Mouse (Mus musculus) R1 (cell line): ENCODE measurements at regions not wholly inside any gene's neighbourhood (a gene's known extent, or its start where the extent isn't known, plus 50 kb on each side); places are given as distances from the start of the nearest gene placed in this dataset.
"Not testable (repeated sequence)": the region's sequence is repeated elsewhere in the genome, so short reads cannot be mapped to it uniquely, and the experiment has no call there.

Experiments
- DNase-seq: peaks from one replicate; pipeline ENCODE4 v3.0.0-alpha.2; 2018; ENCODE audit warnings: low read depth, low spot score

DNA sequence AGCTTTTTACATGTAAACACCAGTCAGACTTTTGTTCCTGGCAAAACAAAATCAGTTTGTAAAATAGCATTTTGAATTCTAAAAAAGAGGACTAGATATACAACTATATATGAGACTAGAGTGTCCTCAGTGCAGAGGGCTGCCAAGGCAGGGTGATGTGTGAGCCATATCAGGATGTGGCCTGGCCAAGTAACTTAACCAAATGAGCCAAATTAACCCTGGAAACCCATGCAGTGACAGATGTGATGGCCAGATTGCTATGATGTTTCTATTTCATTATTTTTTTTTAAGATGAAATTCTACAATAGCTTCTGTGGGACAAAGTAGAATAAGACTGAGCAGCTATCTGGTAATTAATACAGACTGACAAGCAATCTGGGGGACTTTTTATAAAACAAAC is 181.8 kb downstream of the Nova1 start:
- no peak for DNase-seq

DNA sequence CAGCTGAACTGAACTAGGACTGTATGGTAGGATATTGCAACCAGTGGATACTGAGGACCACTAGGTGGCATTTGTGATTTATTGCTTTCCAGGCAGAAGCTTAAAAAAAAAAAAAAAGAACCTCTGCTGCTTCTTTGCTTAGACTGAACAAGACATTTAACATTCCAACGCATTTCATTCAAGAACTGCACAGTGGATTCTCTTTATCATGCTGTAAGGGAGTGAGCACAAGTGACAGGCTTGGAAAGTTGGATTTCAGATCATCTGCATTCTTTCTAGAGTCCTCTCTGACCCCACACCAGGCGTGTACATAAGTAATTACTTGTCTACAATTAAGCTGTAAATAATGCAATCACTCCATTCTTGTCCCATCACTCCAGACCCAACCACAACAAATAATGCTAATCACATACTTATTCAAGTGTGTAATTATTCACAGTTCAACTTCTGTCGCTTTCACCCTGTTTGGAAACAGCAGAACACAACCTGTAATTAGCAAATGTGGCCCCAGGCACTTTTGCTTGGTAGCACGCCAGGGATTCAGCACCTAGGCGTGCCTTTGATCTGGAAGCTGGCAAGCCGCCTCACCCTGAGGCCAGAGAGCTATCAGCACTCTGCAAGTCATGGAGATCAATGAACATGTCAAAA is 183.5 kb downstream of the Nova1 start:
- DNase-seq, result peak; percentile 27

DNA sequence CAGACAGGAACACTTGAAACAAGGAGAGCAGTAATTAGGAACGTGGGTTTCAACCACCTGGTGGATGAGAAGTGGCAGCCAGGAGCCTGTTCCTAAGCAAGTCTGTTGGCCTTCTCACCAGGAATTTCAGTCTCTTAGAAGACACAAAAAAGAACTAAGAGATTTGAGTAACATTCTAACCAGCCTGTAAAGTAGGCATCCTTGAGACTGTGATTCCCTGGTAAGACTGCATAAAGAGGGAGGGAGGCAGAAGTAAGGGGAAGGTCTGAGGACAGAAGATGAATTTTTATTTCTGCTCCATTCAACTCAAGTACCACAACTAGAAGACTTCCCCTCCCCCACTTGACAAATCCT is 184.0 kb downstream of the Nova1 start:
- no peak for DNase-seq

DNA sequence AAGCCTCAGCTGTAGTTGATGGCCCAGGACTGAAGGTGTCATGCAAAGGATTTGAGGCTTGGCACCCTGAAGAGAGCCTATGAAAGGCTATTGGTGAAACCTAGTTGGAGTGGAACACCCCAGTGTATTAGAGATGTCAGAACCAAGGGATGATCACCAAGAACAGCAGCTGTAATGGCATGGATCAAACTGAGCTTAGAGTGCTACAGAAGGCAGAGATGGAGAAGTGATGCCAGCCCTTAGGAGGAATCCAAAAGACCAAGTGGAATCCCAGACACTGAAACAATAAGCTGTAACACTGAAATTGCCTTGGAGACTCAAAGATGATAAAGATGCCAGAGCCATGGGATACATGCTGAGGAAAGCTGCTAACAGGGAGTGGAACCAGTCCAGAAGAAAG is 186.3 kb downstream of the Nova1 start:
- not testable (repeated sequence) for DNase-seq

DNA sequence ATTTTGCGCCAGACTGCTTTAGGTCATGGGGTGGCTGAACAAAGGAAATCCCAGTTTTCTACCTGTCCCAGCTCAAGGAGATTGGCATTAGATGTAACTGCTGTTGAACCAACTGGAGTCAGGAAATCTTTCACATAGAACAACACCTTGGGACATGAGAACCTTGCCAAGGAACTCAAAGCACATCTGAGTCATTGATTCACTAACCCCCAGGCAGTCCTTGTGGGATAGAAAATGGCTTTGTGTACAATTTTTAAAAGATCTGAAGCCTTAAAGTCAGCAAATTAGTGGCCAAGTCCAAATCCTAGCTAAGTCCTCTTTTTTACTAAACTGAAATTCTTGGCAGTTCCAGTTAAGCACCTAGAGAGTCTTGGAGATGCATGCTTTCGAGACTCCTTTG is 191.4 kb downstream of the Nova1 start:
- no peak for DNase-seq

DNA sequence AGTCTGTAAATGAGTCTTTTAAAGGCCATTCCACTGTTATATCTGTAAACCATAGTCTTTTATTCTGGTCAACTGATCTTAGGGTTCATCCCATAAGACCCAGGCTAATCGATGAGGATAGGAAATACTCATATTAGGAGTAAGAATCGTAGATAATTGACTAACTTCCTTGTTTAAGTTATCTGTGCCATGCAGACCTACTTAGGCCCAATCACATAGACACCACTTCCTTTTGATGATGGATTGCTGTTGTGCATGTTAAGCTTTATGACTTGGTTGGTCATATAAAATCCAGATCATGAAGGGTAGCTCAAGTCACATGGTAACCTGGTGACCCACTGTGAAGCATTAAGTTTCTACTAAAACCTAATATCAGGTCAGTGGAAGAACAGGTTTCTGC is 207.3 kb downstream of the Nova1 start:
- no peak for DNase-seq

DNA sequence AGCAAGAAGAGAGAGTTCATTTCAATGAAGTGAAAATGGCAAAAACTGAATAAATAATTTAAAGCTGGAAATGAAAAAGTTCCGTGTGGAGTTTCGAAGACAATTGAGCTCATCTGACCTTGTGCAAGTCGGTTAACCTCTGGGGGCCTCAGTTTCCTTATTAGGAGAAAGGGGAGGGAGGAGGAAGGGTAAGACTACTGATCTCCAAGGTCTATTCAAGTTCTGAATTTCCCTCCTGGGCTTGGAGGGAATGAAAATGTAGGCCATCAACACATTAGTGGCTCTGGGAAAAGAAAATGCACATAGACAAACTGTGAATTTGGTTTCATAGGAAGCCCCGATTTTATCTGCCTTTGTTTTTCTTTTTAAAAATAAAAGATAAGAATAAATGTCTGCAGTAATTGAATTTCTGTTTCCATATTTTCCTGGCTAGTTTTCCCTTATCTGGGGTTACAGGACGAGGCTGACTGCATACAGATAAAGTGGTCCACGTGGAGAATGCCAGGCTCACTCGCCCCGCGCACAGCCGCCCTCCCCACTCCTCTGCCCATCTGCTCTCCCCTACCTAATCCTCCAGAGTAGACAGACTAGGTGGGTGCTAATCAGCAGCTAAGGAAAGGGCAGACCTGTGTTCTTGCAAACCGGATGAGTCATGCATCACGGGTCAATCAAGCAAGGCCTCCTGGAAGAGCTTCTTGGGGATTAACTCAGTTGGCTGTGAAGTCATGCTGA is 209.0 kb downstream of the Nova1 start:
- DNase-seq, result no peak

DNA sequence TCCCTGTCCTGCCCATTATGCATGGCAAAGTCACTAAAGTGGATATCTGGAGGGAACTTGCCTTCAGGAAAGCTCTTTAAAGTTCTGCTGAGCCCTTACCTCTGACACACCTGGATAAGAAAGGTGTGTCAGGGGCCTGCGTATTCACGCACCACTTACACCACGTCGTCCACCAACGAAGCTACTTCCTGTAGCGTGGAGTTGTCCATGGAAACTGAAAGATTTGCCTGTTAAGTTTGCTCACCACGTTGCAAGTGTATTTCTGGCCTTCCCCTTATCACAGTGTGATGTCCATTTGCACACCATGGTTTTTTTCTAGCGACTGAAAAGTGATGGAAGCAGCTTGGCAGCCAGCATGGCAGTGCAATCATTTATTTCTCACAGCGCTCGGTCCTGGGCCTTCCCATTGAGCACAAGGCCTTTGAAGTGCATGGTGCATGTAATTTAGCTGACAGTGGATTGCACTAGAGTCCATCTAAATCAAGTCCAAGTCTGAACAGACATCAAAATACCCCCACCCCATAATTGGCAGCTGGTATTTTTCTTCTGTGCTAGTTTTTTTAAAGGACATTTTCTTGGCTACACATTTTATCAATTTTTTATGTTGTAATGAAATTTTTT is 210.3 kb downstream of the Nova1 start:
- DNase-seq, result no peak

DNA sequence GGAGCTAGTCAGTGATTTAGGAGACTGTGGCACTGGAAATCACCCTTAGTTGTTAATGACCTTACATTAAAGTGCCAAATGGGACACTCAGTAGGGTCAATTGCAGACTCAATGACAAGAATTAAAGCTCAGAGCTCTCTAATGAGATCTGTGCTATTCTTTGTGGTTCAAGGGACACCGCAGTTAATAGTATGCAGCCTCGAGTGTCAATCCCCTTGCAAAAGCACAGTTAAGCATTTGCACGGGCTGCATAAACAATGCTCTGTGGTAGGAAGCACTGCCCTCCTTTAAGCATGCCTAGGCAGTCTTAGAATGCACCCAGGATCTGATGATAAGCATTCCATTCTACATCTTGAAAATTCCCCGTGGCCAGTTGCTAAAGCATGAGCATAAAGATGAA is 221.5 kb downstream of the Nova1 start:
- DNase-seq, result no peak

DNA sequence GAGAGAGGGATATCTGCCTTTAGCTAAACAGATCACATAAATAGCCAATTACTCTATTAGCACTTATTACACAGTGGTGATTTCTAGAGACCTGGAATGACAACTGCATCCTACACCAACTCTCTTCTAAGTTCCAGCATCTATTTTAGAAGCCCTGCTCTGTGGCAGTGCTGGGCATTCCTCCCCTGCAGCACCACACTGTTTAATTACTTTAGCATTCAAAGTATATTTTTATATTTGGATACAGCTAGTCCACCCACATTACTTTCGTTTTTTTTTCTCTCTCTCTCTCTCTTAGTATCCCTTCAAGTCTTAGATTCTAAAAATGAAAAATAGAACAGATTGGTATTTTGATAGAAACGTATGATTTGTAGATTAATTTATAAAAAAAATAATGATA is 250.1 kb downstream of the Nova1 start:
- DNase-seq, result no peak

DNA sequence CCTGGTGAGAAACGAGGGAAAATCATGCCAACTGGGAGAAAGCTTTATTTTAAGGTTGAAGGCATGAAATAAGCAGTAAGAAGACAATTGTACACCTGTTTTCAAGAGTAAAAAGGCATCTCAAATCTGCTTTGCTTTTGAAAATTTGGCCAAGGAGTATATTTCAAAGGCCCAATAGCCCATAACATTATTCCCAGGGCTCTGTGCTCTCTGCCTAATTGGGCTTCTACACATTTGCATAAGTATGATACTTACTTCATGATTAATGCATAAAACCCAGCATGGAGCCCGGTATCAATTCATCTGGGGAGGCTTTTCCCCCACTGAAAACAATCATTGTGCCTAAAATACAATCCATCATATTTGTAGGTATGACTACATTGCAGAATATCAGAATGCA is 252.4 kb downstream of the Nova1 start:
- no peak for DNase-seq

DNA sequence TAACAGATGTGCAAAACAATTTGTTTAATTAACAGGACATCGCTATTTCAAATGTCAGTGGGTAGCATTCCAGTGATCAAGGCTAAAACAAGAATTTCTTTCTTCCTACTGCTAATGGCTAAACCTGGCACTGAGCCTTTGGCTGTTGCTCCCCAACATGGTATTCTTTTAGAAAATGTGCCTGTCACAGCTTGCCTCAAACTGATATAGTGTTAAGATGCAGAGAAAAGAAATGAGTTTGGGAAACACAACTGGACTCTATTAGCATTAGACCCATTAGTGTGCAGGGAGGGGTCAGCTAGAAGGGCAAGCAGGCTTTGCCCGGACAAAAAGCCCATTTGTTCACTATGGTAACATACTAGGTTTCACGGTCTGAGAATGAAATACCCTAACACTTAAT is 297.8 kb downstream of the Nova1 start:
- no peak for DNase-seq

DNA sequence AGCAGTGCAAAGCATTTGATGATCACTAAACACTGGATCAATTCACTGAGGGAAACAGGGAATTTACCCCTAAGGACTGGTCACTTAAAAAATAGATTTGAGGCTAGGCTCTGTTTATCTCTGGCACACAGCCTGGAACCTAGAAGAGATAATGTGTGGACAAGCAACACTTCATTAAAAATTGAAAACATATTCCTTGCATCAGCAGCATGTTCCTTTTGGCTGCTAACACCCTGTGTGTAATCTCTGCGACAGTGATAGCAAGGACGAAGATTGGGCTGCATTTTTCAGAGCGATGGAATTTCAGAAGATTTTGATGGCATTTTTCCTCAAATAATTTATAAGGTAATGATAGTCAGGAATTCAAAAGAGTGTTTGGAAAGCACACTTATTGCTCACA is 310.9 kb downstream of the Nova1 start:
- no peak for DNase-seq

DNA sequence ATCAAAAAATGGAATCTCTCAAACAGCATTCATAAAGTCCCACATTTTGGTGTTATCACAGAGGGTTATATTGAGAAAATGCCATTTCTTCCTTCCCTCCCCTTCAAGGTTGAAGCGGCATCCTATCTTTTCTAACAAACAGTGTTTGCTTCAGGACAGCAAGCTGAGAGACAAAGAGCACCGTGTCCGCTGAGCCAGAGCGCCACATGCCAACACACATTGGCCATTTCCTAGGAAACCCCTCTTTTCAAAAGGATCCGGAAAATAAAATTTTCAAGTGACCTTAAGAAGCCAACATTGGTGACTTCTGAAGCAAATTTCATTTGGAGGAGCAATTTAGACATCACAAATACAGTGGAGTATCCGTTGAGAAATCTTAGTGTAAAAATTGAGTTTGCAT is 326.3 kb downstream of the Nova1 start:
- DNase-seq, result no peak

DNA sequence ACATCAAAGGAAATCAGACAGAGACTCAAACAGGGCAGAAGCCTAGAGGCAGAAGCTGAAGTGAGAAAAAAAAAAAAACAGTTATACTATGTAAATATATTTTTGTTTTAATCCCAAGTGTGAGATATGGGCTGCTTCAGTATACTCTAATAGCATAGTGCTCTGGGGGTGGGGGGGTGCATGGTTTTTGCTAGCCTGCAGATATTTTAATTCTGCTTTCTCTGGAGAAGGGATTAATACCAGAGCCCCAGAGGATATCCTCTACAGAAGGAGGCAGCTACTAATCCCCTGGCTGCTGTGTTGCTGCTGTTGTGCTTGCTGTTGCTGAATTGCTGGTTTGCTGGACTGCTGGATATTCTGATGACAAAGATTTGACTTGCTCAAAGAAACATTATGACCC is 367.8 kb downstream of the Nova1 start:
- DNase-seq, result no peak

DNA sequence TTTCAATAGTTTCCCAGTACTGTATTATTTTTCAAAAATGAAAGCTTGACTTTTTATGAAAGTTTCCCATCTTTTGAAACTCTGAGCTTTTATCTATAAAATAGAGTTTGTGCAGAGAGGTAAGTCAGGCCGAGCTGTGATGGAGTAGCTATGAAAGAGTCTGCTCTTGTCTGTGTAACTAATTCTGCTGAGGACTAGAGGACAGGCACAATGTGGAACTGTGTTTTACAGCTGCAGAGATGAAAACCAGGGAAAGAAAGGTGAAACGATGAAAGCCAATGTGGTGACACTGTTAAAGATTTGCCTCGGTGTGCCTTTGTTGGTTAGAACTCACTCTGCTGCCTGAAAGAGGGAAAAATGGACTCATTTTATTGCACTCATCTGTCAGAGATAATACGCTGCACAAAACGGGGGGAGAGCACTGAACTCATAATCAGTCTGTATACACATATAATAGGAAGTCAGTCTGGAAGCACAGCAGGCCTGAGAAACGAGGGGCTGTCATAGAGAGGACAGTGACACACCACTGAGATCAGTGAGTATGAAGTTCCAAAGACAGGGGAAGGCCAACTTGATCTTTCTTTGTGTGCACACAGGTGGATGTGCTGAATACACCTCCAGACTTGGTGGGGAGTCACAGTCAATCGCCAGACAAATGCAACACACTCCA is 373.9 kb downstream of the Nova1 start:
- no peak for DNase-seq

DNA sequence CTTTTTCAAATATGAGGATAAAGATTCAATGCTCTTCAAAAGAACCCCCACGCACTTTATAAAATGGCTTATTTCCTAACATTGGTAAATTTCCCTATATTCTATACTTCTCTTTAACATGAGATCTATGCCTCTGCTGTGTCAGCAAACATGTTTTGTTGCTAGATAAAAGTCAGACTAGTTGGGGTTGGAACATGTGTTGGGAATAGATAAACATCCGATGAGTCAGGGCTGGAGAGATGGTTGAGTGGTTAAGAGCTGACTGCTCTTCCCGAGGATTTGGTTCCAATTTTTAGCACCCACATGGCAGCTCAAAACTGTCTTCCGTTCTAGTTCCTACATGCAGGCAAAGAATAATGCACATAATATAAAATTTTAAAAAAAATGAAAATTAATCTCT is 399.1 kb downstream of the Nova1 start:
- DNase-seq, result no peak

DNA sequence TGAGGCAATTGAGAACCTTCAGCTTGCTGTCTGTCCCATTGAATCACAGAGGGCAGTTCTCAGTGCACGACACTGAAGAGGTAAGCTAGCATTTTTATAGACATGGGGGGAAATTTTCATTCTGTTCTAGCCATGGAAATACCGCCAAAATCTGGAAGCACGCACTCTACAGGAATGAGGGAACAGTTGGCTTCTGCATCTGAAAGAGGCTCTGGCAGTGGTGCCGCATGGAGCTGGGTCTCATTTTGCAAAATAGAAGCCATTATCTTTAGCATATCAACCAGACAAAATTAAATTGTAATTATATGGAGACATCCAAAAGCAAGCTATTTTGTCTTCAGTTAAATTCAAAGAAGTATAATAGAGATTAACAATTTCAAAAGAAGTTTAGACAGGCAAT is 399.7 kb downstream of the Nova1 start:
- DNase-seq, result no peak

DNA sequence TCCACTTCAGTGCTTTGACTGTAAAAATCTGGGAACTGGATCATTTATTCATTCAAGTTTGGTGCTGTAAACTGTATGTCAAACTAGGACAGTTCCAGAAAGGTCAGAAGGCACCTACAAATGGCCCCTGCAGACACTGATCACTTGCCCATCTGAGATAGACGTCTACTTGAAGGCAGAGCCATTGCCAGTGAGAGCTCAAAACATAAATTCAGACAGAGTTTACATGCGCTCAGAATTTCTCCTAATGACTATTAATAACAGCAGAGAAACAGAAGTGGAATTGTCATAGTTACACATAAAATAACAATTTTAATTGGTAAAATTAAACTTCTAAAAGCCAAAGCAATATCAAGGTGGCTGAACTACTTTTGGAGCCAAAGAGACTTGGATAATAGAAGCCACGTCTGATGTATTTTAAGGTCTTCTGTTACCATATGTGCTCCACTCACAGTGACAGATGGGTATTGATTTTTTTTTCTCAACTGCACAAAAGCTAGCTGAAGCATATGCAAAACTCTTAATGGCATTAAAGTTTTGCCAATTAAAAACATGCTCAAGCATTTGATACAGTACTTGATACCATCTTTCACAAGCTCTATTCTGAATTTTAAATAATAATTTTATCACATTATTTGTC is 401.8 kb downstream of the Nova1 start:
- DNase-seq, result no peak

DNA sequence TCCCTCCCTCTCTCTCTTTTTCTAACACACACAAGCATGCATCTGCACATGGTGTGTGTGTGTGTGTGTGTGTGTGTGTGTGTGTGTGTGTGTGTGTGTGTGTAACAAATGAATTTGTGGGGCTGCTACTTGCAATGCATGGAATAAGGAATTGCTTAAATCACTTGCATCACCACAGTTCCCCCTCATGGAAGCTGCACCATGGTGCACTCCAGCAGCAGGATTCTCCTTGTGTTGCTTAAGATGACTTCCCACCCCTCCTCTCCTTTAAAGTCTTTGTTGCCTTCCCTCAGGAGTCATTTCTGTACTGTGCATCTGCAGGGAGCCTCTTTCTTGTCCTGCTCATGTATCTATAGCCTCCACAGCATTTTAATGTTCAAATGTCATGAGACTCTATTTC is 402.5 kb downstream of the Nova1 start:
- no peak for DNase-seq

DNA sequence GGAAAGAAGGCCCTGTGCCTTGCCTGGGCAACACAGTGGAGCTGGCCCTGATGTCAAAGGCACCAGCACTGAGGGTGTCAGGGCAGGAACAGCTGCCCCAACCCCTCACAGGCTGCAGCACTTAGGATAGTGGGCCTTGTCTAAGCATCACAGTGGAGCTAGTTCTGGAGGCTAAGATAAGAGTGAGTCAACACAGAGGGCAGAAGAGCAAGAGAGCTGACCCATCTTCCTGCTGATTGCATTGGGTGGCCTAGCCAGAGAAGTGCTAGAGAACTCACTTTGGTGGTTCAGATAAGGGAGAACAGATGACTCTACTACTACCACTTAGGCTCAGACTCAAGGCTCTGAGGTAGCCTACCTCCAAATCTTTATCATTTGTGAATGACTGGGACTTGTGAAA is 413.1 kb downstream of the Nova1 start:
- DNase-seq, result no peak

DNA sequence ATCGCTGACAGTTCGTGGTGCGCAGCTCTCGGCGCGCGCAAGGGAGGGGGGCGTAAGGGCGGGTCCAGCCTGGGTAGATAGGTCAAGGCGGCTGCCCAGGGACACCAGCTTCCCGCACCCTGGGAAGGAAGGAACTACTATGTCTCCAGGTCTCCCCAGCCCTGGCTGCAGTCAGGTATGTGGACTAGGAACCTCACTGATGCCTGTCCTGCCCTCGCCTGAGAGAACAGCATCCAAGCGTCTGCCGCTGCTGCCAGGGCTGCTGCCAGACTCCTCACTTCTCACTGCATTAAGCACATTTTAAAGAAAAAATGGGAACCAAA is 419.1 kb downstream of the Nova1 start:
- no peak for DNase-seq
